Mouse (Mus musculus): ENCODE measurements around the gene Cln6.

Gene Cln6

DNA sequence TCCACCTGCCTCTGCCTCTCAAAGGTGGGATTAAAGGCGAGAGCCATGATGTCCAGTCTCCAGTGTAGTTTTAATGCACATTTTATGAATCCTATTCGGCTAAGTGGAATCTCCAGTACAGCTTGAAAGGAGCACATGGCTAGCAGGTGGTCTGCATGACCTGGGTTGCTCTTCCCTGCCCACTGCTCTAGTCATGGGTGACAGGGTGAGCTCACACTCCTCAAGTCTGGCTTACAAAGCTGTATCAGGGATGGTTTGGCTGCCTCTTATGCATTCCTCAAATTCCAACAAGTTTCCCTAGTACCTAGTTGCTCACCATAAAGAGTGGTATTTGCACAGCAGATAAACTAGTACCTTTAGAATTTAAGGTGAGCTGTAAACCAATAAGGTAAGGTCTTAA lies 39.2 kb downstream of the Cln6 start:
- no peak for DNase-seq (ENCODE audit: low read depth in 1 of 2, low spot score in 2 of 2)

DNA sequence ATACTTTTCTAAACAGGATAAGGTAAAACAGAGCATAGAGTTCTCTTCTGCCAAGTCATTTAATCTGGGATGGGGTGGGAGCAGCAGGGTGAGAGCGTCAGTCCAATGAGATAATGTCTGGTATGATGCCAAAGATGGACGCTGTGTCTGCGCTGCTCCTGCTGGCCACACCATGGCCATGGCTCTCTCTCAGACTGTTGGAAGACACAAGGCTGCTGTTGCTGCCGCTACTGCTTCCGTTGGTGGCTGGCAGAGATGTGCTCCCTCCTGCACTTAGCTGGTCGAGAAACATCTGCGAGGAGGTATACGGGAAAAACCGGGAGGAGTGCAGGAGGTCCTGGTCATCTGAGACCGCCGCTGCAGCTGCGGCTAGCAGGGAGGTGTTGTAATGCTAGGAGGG lies 43.3 kb downstream of the Cln6 start:
- DNase-seq (ENCODE audit: low read depth in 1 of 2, low spot score in 2 of 2) = no peak

DNA sequence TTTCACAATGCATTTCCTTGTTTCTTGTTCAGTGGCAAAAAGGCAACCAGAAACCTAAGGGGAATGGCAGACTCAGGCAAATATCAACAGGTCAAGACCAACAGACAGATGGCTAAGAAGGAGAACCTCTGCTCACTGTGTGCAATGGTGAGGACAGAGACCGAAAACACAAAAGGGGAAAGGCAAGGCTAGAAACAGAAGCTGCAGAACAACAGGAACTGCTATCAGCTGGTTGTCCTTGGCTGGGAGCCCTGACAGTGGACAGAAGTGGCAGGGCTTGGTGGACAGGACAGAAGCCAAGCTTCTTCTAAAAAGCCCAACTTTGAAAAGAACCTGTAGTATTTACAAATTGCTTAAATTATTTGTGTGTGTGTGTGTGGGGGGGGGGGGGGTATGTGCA lies 55.9 kb downstream of the Cln6 start:
- DNase-seq (ENCODE audit: low read depth in 1 of 2, low spot score in 2 of 2) = no peak

Measured in monocyte, adult 2 months (primary cell).